Mouse (Mus musculus): Measurements from ENCODE around the gene Lhx9. TPM values are rescaled to one million over a fixed set of nuclear protein-coding genes. Genes with fewer than 3 reads are reported as not detected.
"Not testable (repeated sequence)": the region's sequence is repeated elsewhere in the genome, so short reads cannot be mapped to it uniquely, and the experiment has no call there.

Gene Lhx9
- 0.10 TPM in 1 of 2 replicates, not detected in the other for polyA plus RNA-seq (2015; fragmentation: Nextera tagmentation; extraction: Ambion mirVana)

DNA sequence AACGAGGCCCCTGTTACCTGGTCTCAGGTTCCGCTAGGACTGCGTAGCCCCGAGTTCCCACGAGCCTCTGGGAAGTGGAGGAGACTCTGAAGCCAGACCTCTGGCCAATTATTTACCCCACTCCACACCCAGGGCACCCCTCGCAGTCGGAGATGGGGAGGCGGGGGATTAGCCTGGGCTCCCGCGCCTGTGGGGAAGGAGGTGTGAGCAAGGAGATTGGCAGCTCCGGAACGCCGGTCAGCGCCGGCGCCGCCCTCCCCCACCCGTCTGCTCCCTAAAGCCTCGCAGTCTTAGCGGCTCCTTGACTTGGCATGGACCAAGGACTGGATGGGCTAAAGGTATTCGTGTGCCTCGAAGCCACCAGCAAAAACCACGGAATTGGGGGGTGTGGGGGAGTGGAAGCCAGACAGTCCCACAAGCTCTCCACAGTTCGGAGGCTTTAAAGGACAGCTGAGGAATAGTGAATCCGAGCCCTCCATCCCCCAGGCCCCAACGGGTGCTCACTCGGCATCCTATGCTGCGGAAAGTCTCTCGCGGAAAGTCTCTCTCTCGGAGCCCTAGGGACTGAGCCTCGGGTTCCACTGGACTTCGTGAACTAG is at the start of gene Lhx9:
Lhx9 (minus strand) TSS at position 67 of the 599 bp plus-strand sequence.
- peak; percentile 63; the same call in 1 of the 2 replicates for ATAC-seq (replicated peaks; ENCODE audit: low FRiP score, low read depth)
- Histone ChIP-seq H3K4me3 (replicated peaks; ENCODE audit: low read depth, low read length) (peak within 1 kb of the TSS; percentile 21), H3K9me3 (replicated peaks; ENCODE audit: low read length) (no peaks in the 10 kb centered on the region), H3K9ac (ENCODE audit: low read depth, low read length) (no peak within 1 kb of the TSS), H3K27ac (no peak within 1 kb of the TSS), H3K4me2 (ENCODE audit: low read length) (peak within 1 kb of the TSS; percentile 48), H3K4me1 (replicated peaks; ENCODE audit: insufficient read depth, low read length) (0 out of 2 replicates have a peak, but pooled peaks cover 14% of the 10 kb centered on the region), H3K27me3 (ENCODE audit: insufficient read depth, low read length) (peaks cover 53% of the 10 kb centered on the region), H3K36me3 (ENCODE audit: insufficient read depth, low read length) (no peaks in the 10 kb centered on the region)
- peak; percentile 36 for DNase-seq (ENCODE audit: low spot score)
- TF ChIP-seq CTCF (IDR thresholded peaks at IDR 0.05; ENCODE audit: low read depth): no peak
- WGBS: under 1% methylated on average over 33 of the region's 33 CpGs

- DNase-seq (ENCODE audit: low spot score): no peak
- no peaks in the 10 kb centered on the region for H3K36me3 ChIP-seq (ENCODE audit: insufficient read depth, low read length)
- H3K4me3 ChIP-seq (replicated peaks; ENCODE audit: low read depth, low read length): no peak overlapping the region
- no peak for TF ChIP-seq CTCF (IDR thresholded peaks at IDR 0.05; ENCODE audit: low read depth)
- 80% methylated on average over 3 of the region's 3 CpGs for WGBS
- no peaks in the 10 kb centered on the region for H3K4me1 ChIP-seq (replicated peaks; ENCODE audit: insufficient read depth, low read length)
- H3K9me3 ChIP-seq (replicated peaks; ENCODE audit: low read length): no peaks in the 10 kb centered on the region; the same call in 1 of the 2 replicates
- no peak overlapping the region for H3K4me2 ChIP-seq (ENCODE audit: low read length)
- ATAC-seq (replicated peaks; ENCODE audit: low FRiP score, low read depth): no peak
- H3K9ac ChIP-seq (ENCODE audit: low read depth, low read length): no peak overlapping the region
- no peaks in the 10 kb centered on the region for H3K27me3 ChIP-seq (ENCODE audit: insufficient read depth, low read length)
- no peak overlapping the region for H3K27ac ChIP-seq
Observed at GRCm38 (mm10) chr1:138896088-138896487, 47.7 kb upstream of the Lhx9 start.

DNA sequence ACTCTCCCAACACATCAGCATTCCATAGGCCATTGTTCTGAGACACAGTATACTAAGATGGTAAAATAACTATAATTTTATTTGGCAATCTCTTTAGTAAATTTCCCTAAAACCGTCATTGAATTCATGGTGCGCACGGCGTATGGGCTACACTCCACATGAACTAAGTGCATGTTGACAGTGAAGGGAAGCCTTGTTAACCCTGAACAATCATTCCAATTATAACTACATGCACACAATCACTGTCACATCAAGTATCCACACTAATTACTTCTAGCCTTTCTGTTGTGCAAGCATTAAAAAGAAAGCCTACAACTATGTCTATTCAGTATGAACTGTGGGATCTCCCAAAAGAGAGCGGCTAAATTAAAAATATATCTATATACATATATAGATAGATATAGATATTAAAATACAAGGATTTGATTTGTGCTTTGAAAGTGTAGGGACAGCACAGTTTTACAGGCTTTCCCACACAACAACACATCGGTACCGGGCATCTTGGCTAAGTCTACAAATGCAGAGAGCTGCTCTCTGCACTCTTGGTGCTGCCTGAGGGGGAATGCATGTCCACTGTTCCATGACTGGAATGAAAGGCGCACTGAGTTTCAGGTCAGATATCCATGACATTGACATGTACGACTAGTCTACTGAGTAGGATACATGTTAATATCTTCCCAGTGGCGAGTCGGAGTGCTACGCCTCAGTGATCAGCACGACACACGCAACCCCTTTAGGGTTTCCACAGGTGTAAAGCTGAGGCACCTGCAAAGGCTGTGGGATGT is 29.3 kb upstream of the Lhx9 start:
- no peak overlapping the region for H3K9ac ChIP-seq (ENCODE audit: low read depth, low read length)

GRCm38 (mm10) chr1:138876371-138877045 is 28.1 kb upstream of the Lhx9 start:
- Histone ChIP-seq H3K36me3 (ENCODE audit: insufficient read depth, low read length) (no peaks in the 10 kb centered on the region), H3K27me3 (ENCODE audit: insufficient read depth, low read length) (no peaks in the 10 kb centered on the region), H3K9me3 (replicated peaks; ENCODE audit: low read length) (no peaks in the 10 kb centered on the region), H3K9ac (ENCODE audit: low read depth, low read length) (no peak overlapping the region), H3K4me3 (replicated peaks; ENCODE audit: low read depth, low read length) (no peak overlapping the region), H3K4me2 (ENCODE audit: low read length) (0 out of 2 replicates have a peak overlapping the region, but pooled peaks have one; percentile 0), H3K4me1 (replicated peaks; ENCODE audit: insufficient read depth, low read length) (no peaks in the 10 kb centered on the region), H3K27ac (no peak overlapping the region)
- 64% methylated on average over 16 of the region's 16 CpGs for WGBS
- no peak for TF ChIP-seq CTCF (IDR thresholded peaks at IDR 0.05; ENCODE audit: low read depth)
- DNase-seq (ENCODE audit: low spot score) (peak; percentile 40), ATAC-seq (replicated peaks; ENCODE audit: low FRiP score, low read depth) (peak; percentile 76; the same call in 1 of the 2 replicates)

More for the DNA sequence above, 29.3 kb upstream of the Lhx9 start:
- peak; percentile 40; the same call in 1 of the 2 replicates for ATAC-seq (replicated peaks; ENCODE audit: low FRiP score, low read depth)
- no peaks in the 10 kb centered on the region for H3K9me3 ChIP-seq (replicated peaks; ENCODE audit: low read length)
- H3K4me3 ChIP-seq (replicated peaks; ENCODE audit: low read depth, low read length): no peak overlapping the region
- no peaks in the 10 kb centered on the region for H3K36me3 ChIP-seq (ENCODE audit: insufficient read depth, low read length)
- no peak overlapping the region for H3K4me2 ChIP-seq (ENCODE audit: low read length)
- H3K27me3 ChIP-seq (ENCODE audit: insufficient read depth, low read length): no peaks in the 10 kb centered on the region
- DNase-seq (ENCODE audit: low spot score): no peak
- no peaks in the 10 kb centered on the region for H3K4me1 ChIP-seq (replicated peaks; ENCODE audit: insufficient read depth, low read length)
- TF ChIP-seq CTCF (IDR thresholded peaks at IDR 0.05; ENCODE audit: low read depth): no peak
- 76% methylated on average over 14 of the region's 14 CpGs for WGBS
- no peak overlapping the region for H3K27ac ChIP-seq

DNA sequence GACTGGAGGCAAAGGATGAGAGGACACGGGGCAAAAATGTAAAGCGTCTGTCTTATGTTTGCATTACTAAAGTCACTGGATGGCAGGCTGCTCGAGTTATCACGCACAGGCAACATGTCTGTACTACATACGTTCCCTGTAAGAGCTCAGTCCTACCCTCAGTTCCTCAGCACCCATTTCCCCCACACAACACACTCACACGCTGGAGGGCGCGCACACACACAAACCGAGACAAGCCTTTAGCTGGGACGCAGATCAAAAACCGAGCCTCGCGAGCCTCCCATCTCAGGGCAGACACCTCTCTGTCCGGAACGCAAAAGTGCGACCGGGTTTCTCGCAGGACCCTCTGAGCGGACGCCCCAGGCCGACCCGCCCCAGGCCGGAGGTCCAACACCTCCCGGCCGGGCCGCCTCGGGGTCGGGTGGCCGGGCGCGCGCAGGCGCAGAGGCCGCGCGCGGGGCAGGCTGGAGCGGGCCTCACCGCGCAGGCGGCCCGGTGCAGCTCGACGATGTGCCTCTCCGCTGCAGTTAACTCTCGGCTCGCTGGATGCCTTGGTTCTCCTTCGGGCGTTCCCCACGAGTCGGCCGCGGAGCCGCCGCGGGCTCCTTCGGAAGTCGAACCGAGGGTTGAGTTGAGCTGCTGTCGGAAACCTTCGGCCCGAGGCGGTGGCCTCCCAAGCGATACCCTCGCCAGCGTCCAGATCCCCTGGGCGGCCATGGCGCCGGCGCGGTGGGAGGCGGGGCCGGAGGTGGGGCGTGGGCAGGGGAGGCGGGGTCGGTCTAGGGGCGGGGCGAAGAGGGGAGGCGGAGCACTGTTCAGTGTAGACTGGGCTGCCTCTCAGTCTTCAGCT is 7.9 kb upstream of the Lhx9 start, which contains the start of gene 2310009B15Rik:
2310009B15Rik (minus strand) TSS at position 752 of the 850 bp plus-strand sequence.
- peak within 1 kb of the TSS; percentile 54; the same call in 1 of the 2 replicates for H3K9ac ChIP-seq (ENCODE audit: low read depth, low read length)

More for the DNA sequence above, 7.9 kb upstream of the Lhx9 start, which contains the start of gene 2310009B15Rik:
- ATAC-seq (replicated peaks; ENCODE audit: low FRiP score, low read depth) (peak; percentile 99), DNase-seq (ENCODE audit: low spot score) (peak; percentile 83)
- H3K27me3 ChIP-seq (ENCODE audit: insufficient read depth, low read length); H3K9me3 ChIP-seq (replicated peaks; ENCODE audit: low read length); H3K36me3 ChIP-seq (ENCODE audit: insufficient read depth, low read length); H3K4me1 ChIP-seq (replicated peaks; ENCODE audit: insufficient read depth, low read length): not testable (repeated sequence)
- peak within 1 kb of the TSS; percentile 81 for H3K27ac ChIP-seq
- H3K4me2 ChIP-seq (ENCODE audit: low read length): peak within 1 kb of the TSS; percentile 38
- H3K4me3 ChIP-seq (replicated peaks; ENCODE audit: low read depth, low read length): peak within 1 kb of the TSS; percentile 41
- 1% methylated on average over 39 of the region's 79 CpGs for WGBS
